Mouse (Mus musculus) adrenal gland, adult 18-20 months (tissue): ENCODE results near the gene 2810004N23Rik. TPM values are rescaled to one million over a fixed set of nuclear protein-coding genes. Genes with fewer than 3 reads are reported as not detected.

Source experiments
- DNase-seq, 2 experiments: peaks; one replicate each; pipeline ENCODE4 v3.0.0; 2021 to 2022; ENCODE audit warnings: low spot score in 2 of 2
- total RNA-seq, 2 experiments: library from RNA; stranded (reverse); gene quantifications; 1 replicate in 1 of 2; 2 replicates in 1 of 2; pipeline ENCODE4 v1.2.3; 2021

2810004N23Rik gene
- total RNA-seq, 2 experiments from 2014 or later: 22.8 to 28.4 TPM

DNA sequence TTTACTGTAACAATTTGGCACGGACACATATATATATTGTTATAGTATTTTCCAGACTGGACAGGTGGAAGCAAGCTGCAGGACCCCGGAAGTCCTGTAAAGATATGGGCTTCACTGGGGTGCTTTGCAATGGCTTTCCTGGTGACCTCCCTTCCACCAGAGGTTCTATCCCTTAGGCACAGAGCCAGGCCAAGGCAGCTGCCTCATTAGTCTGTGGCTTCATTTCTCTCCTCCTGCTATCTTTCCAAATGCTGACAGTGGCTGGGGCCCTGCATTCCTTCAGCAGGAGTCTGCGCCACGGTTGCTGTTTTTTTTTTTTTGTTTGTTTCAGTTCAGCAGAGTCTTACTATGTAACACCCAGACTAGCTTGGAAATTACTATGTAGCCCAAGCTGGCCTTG lies 71.2 kb downstream of the 2810004N23Rik start:
- DNase-seq: no peak

DNA sequence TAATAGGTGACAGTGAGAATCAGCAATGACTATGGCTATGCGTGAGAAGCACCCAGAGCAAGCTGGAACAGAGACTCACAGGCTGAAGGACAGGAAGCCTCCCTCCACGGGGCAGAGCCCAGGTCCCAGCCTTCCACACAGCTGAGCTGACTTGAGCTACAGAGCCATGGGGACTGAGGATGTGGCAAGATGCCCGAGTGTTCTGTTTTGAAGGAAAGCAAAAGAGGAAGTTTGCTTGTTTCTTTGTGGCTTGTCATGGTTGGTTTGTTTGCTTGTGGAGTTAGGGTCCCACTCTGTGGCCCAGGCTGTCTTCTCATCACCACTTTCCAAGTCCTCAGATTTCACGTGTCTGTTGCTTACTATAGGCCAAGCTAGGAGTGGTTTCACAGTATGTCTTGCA lies 72.2 kb downstream of the 2810004N23Rik start:
- no peak for DNase-seq

Other genes with a start within 250 kb of the 2810004N23Rik start
- gene 2310022B05Rik, start 199.8 kb downstream of the 2810004N23Rik start, total RNA-seq: 10 to 100 TPM; 27.4 to 34.7 TPM
- gene Ttc13, start 141.1 kb downstream of the 2810004N23Rik start, total RNA-seq: 10 to 100 TPM; 33.0 to 44.0 TPM
- gene Arv1, start 141.0 kb downstream of the 2810004N23Rik start, total RNA-seq: 1 to 10 TPM; 9.2 to 9.4 TPM
- under 1 TPM in 1 of 2 experiments, not detected in 1; 0.90 TPM for gene Fam89a, start 111.3 kb downstream of the 2810004N23Rik start, total RNA-seq
- gene Trim67, start 70.0 kb downstream of the 2810004N23Rik start, total RNA-seq: 1 to 10 TPM; 1.1 to 2.2 TPM
- gene Gnpat, start 87 bp downstream of the 2810004N23Rik start, total RNA-seq: 100 to 1,000 TPM in 1 of 2 experiments, 10 to 100 TPM in 1; 94.9 to 110 TPM
- gene Exoc8, start 34.6 kb upstream of the 2810004N23Rik start, total RNA-seq: 10 to 100 TPM; 23.1 to 25.2 TPM
- gene Sprtn, start 34.8 kb upstream of the 2810004N23Rik start, total RNA-seq: 10 to 100 TPM; 18.9 to 19.3 TPM
- gene Egln1, start 86.2 kb upstream of the 2810004N23Rik start, total RNA-seq: 10 to 100 TPM; 70.9 to 90.0 TPM
- 10 to 100 TPM; 68.4 to 87.7 TPM for gene Tsnax, start 149.9 kb upstream of the 2810004N23Rik start, total RNA-seq
- 1 to 10 TPM; 1.3 to 2.3 TPM for gene Disc1, start 191.1 kb upstream of the 2810004N23Rik start, total RNA-seq